In genomic region chr17:49883136-49883755, GRCm38 (mm10) we compare ENCODE assay signal across 11 mouse cellular contexts.
DNase-seq lines count a peak whose midpoint lies in the region; ATAC-seq and TF ChIP-seq lines count a peak whose summit lies in the region.
"Had no signal": no experiment of that assay in that cellular context is flagged by ENCODE, and none has a peak within 500 bp of the region (broad histone marks: within the 10 kb centered on the region; RNA-seq: fewer than 3 reads in every experiment).

No protein-coding gene starts in this region.

- H3K4me1 ChIP-seq in heart, postnatal 0 days (ENCODE audit: control insufficient read depth, insufficient read depth), result no peaks in the 10 kb centered on the region
- no peaks in the 10 kb centered on the region for H3K4me1 ChIP-seq in midbrain, postnatal 0 days (ENCODE audit: insufficient read depth, low read length)
- H3K4me1 ChIP-seq in midbrain, embryonic 14.5 days (ENCODE audit: control insufficient read depth, insufficient read depth, low read length), result no peaks in the 10 kb centered on the region; the same call in 1 of the 2 replicates
- peaks cover 1% of the 10 kb centered on the region; the same call in 1 of the 2 replicates for H3K4me1 ChIP-seq in bone marrow, adult 2 months (ENCODE audit: control insufficient read depth, insufficient read depth, low read length)

- TF ChIP-seq CTCF in heart, postnatal 0 days (IDR thresholded peaks at IDR 0.05; ENCODE audit: low read depth), result peak; percentile 2; the same call in 1 of the 2 replicates
- peak; percentile 54 for TF ChIP-seq CTCF in midbrain, postnatal 0 days (IDR thresholded peaks at IDR 0.05)
- TF ChIP-seq CTCF in bone marrow, adult 2 months (IDR thresholded peaks at IDR 0.05; ENCODE audit: control insufficient read depth, insufficient read depth, low read length), result 0 out of 2 replicates have a peak, but pooled peaks have one; percentile 35

- no peaks in the 10 kb centered on the region for H3K27me3 ChIP-seq in heart, postnatal 0 days (ENCODE audit: control insufficient read depth, insufficient read depth, low read length)
- H3K27me3 ChIP-seq in midbrain, postnatal 0 days (ENCODE audit: insufficient read depth, low read length), result no peaks in the 10 kb centered on the region; the same call in 1 of the 2 replicates
- no peaks in the 10 kb centered on the region for H3K27me3 ChIP-seq in midbrain, embryonic 14.5 days (ENCODE audit: control insufficient read depth, insufficient read depth, low read length)
- H3K27me3 ChIP-seq: limb, embryonic 12.5 days had no signal

- no peak for ATAC-seq in heart, postnatal 0 days (ENCODE audit: insufficient read depth, low read depth)
- no peak for ATAC-seq in midbrain, postnatal 0 days (ENCODE audit: low FRiP score)
- no peak for ATAC-seq in midbrain, embryonic 14.5 days (ENCODE audit: low FRiP score, low TSS enrichment)

- TF ChIP-seq EP300 in heart, postnatal 0 days (IDR thresholded peaks at IDR 0.05; ENCODE audit: low read depth), result no peak

- H3K36me3 ChIP-seq in heart, postnatal 0 days (replicated peaks; ENCODE audit: control insufficient read depth, insufficient read depth, low read length), result no peaks in the 10 kb centered on the region
- H3K36me3 ChIP-seq in midbrain, postnatal 0 days (ENCODE audit: insufficient read depth, low read length), result no peaks in the 10 kb centered on the region
- H3K36me3 ChIP-seq in midbrain, embryonic 14.5 days (ENCODE audit: control insufficient read depth, insufficient read depth, low read length), result no peaks in the 10 kb centered on the region
- H3K36me3 ChIP-seq: limb, embryonic 12.5 days had no signal

- no peak for DNase-seq in heart, postnatal 0 days (ENCODE audit: low spot score)
- no peak for DNase-seq in heart, adult 9 months (ENCODE audit: low spot score in 2 of 2)
- DNase-seq in midbrain, postnatal 0 days (ENCODE audit: low spot score), result no peak
- no peak for DNase-seq in midbrain, embryonic 14.5 days
- peak; percentile 62 for DNase-seq in telencephalon, adult 2 months (ENCODE audit: low read depth, low spot score)
- DNase-seq in adipocyte (ENCODE audit: low spot score), result no peak
- DNase-seq: cerebellum, adult 9-10 months; heart, postnatal 10 days; thymus, postnatal 14 days had no signal

- H3K4me2 ChIP-seq in heart, postnatal 0 days (ENCODE audit: low read depth, low read length), result no peak overlapping the region
- no peak overlapping the region for H3K4me2 ChIP-seq in midbrain, postnatal 0 days (ENCODE audit: low read depth, low read length, poor library complexity, severe bottlenecking)
- H3K4me2 ChIP-seq in midbrain, embryonic 14.5 days (ENCODE audit: low read length), result no peak overlapping the region
- H3K4me2 ChIP-seq: limb, embryonic 12.5 days had no signal

- no peak overlapping the region for H3K4me3 ChIP-seq in heart, postnatal 0 days (ENCODE audit: low read depth, low read length)
- H3K4me3 ChIP-seq in midbrain, postnatal 0 days (ENCODE audit: low read depth, low read length), result no peak overlapping the region
- H3K4me3 ChIP-seq in midbrain, embryonic 14.5 days (replicated peaks; ENCODE audit: low read depth, low read length), result no peak overlapping the region
- no peak overlapping the region for H3K4me3 ChIP-seq in bone marrow, adult 2 months (replicated peaks; ENCODE audit: control insufficient read depth, low read depth, low read length)
- H3K4me3 ChIP-seq: limb, embryonic 12.5 days had no signal

- WGBS in heart, postnatal 0 days, result 73% methylated on average over 8 of the region's 8 CpGs
- 88% methylated on average over 8 of the region's 8 CpGs for WGBS in midbrain, postnatal 0 days
- 92% methylated on average over 8 of the region's 8 CpGs for WGBS in midbrain, embryonic 14.5 days
- 80% methylated on average over 8 of the region's 8 CpGs for WGBS in bone marrow, adult 2 months

- no peak for TF ChIP-seq POLR2A in bone marrow, adult 2 months (IDR thresholded peaks at IDR 0.05; ENCODE audit: borderline replicate concordance, control insufficient read depth, low read depth, low read length)

- no peak overlapping the region for H3K9ac ChIP-seq in heart, postnatal 0 days (replicated peaks; ENCODE audit: low read depth, low read length)
- no peak overlapping the region for H3K9ac ChIP-seq in midbrain, postnatal 0 days (replicated peaks; ENCODE audit: low read length, poor library complexity, severe bottlenecking)
- H3K9ac ChIP-seq in midbrain, embryonic 14.5 days (replicated peaks; ENCODE audit: low read length), result no peak overlapping the region
- H3K9ac ChIP-seq: limb, embryonic 12.5 days had no signal

- 0 out of 2 replicates have a peak, but pooled peaks cover 3% of the 10 kb centered on the region for H3K9me3 ChIP-seq in heart, postnatal 0 days (replicated peaks; ENCODE audit: control insufficient read depth, low read length)
- no peaks in the 10 kb centered on the region for H3K9me3 ChIP-seq in midbrain, postnatal 0 days (ENCODE audit: low read length)
- no peaks in the 10 kb centered on the region for H3K9me3 ChIP-seq in midbrain, embryonic 14.5 days (ENCODE audit: control insufficient read depth, low read length)
- H3K9me3 ChIP-seq: limb, embryonic 12.5 days had no signal

- no peak overlapping the region for H3K27ac ChIP-seq in heart, postnatal 0 days (ENCODE audit: low read depth)
- H3K27ac ChIP-seq in midbrain, postnatal 0 days (ENCODE audit: low read depth, low read length), result no peak overlapping the region
- no peak overlapping the region for H3K27ac ChIP-seq in midbrain, embryonic 14.5 days (replicated peaks; ENCODE audit: low read depth, low read length)
- no peak overlapping the region for H3K27ac ChIP-seq in bone marrow, adult 2 months (ENCODE audit: control insufficient read depth, insufficient read depth, low read depth, low read length, poor library complexity)
- H3K27ac ChIP-seq: limb, embryonic 12.5 days had no signal

Comparison
In these comparisons a context has a peak if more than half of its experiments do, and no peak if none do; other contexts are left out.
1. CTCF ChIP-seq: peak in every context shown above with its lines; median percentile 54 in midbrain, postnatal 0 days; 35 in bone marrow, adult 2 months; 2 in heart, postnatal 0 days.